Mouse (Mus musculus) heart, embryonic 16.5 days (tissue): ENCODE data around the gene Perm1. TPM values are rescaled to one million over a fixed set of nuclear protein-coding genes. Genes with fewer than 3 reads are reported as not detected.

Experiments used
- ATAC-seq: fragments of 200-750 bp; cut with Nextera tagmentation; replicated peaks from 2 replicates; pipeline ENCODE4 v1.8.0; 2017; ENCODE audit warnings: moderate number of reproducible peaks; ENCODE audit not compliant: insufficient read depth, low FRiP score; ENCODE audit errors: extremely low read depth
- H3K27ac ChIP-seq: fragments of 300-500 bp; sonication (generic); 2 replicates; pipeline ENCODE4 v1.5.1; 2014; ENCODE audit warnings: mild to moderate bottlenecking, low read length, control low read depth, moderate library complexity
- H3K27me3 ChIP-seq: fragments of 300-500 bp; sonication (generic); 2 replicates; pipeline ENCODE4 v1.6.1; 2014; ENCODE audit warnings: low read length, mixed read lengths; ENCODE audit not compliant: control insufficient read depth, insufficient read depth
- H3K36me3 ChIP-seq: fragments of 300-500 bp; sonication (generic); 2 replicates; pipeline ENCODE4 v1.6.1; 2014; ENCODE audit not compliant: control insufficient read depth, insufficient read depth
- H3K4me1 ChIP-seq: fragments of 300-500 bp; sonication (generic); 2 replicates; pipeline ENCODE4 v1.6.1; 2014; ENCODE audit warnings: low read length, mixed read lengths; ENCODE audit not compliant: control insufficient read depth, insufficient read depth
- H3K4me2 ChIP-seq: fragments of 300-500 bp; sonication (generic); 2 replicates; pipeline ENCODE4 v1.6.1; 2014; ENCODE audit warnings: low read depth, mild to moderate bottlenecking, control low read depth, low read length
- H3K4me3 ChIP-seq: fragments of 300-500 bp; sonication (generic); 2 replicates; pipeline ENCODE4 v1.5.1; 2014; ENCODE audit warnings: mild to moderate bottlenecking, control low read depth, low read length
- H3K9ac ChIP-seq: fragments of 300-500 bp; sonication (generic); 2 replicates; pipeline ENCODE4 v1.6.1; 2014; ENCODE audit warnings: low read length, control low read depth
- H3K9me3 ChIP-seq: fragments of 300-500 bp; sonication (generic); replicated peaks from 2 replicates; pipeline ENCODE4 v1.6.1; 2016; ENCODE audit warnings: low read length; ENCODE audit not compliant: control insufficient read depth
- WGBS: fragments of 180-500 bp; shearing (Covaris S2); extraction: QIAGEN DNeasy Blood & Tissue Kit; methylation state at CpG from one replicate; pipeline ENCODE4 v1.1.7; 2014; 5-methylcytosine and 5-hydroxymethylcytosine counted together
- polyA plus RNA-seq: library from polyadenylated mRNA; unstranded; fragments of >200 nt; fragmentation: Nextera tagmentation; extraction: Ambion mirVana; gene quantifications from 2 replicates; pipeline ENCODE4 v1.2.1, GENCODE M21; 2015

Gene Perm1
- polyA plus RNA-seq, 1 experiment from 2014 or later = 16.8 TPM

DNA sequence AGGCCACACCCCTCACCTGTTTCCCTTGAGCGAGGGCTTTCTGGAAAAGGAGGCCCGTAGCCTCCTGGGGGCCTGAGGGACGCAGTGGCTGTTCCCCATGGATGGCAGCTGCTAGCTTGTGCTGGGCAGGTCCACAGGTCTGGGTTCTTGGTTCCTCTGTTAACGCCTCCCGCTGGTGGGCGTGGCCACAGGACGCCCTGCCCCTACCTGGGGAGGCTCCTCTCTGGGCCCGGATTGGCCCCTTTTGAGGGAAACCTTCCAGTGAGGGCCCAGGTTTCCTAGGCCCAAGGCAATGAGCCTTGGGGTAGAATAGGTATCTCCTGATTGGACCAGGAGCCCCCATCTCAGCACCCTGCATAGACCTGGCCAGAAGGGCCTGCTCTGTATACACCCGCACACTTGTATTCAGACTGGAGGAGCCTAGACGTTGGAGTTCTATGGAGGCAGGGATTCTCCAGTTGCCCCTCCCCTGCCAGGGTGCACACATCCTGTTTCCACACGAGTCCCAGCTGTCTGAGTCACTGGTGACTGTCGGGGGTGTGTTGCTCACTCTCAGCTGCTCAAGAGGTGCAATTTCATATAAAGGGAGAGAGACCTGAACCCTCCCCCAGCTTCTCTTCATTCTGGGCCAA, 12.8 kb downstream of the Perm1 start:
- Histone ChIP-seq H3K9ac (peak overlapping the region; percentile 21; the same call in 1 of the 2 replicates), H3K9me3 (no peaks in the 10 kb centered on the region), H3K4me3 (peak overlapping the region; percentile 19; the same call in 1 of the 2 replicates), H3K36me3 (peaks cover 27% of the 10 kb centered on the region), H3K27ac (no peak overlapping the region), H3K4me2 (peak overlapping the region; percentile 23), H3K27me3 (no peaks in the 10 kb centered on the region), H3K4me1 (peaks cover 8% of the 10 kb centered on the region)
- WGBS = 30% methylated on average over 12 of the region's 12 CpGs
- peak; percentile 31; the same call in 1 of the 2 replicates for ATAC-seq

GRCm38 (mm10) chr4:156234021-156234501, 18.4 kb downstream of the Perm1 start:
- peak overlapping the region; percentile 59 for H3K4me3 ChIP-seq
- 7% methylated on average over 17 of the region's 17 CpGs for WGBS
- H3K27ac ChIP-seq = peak overlapping the region; percentile 73
- H3K27me3 ChIP-seq = no peaks in the 10 kb centered on the region
- H3K9ac ChIP-seq = peak overlapping the region; percentile 77
- ATAC-seq = no peak
- 0 out of 2 replicates have a peak, but pooled peaks cover 2% of the 10 kb centered on the region for H3K4me1 ChIP-seq
- H3K9me3 ChIP-seq = no peaks in the 10 kb centered on the region
- peak overlapping the region; percentile 64 for H3K4me2 ChIP-seq
- H3K36me3 ChIP-seq = peaks cover 35% of the 10 kb centered on the region

- H3K4me3 ChIP-seq = peak within 1 kb of the TSS; percentile 89
- no peaks in the 10 kb centered on the region for H3K27me3 ChIP-seq
- peak; percentile 30 for ATAC-seq
- H3K27ac ChIP-seq = peak within 1 kb of the TSS; percentile 89
- peak within 1 kb of the TSS; percentile 86 for H3K9ac ChIP-seq
- peaks cover 37% of the 10 kb centered on the region for H3K36me3 ChIP-seq
- H3K9me3 ChIP-seq = no peaks in the 10 kb centered on the region
- H3K4me1 ChIP-seq = 0 out of 2 replicates have a peak, but pooled peaks cover 2% of the 10 kb centered on the region
- H3K4me2 ChIP-seq = peak within 1 kb of the TSS; percentile 64
- under 1% methylated on average over 48 of the region's 48 CpGs for WGBS
Observed at GRCm38 (mm10) chr4:156234701-156235213, 19.1 kb downstream of the Perm1 start, which contains the start of gene Plekhn1. Plekhn1 (minus strand) TSS chr4:156234857.

DNA sequence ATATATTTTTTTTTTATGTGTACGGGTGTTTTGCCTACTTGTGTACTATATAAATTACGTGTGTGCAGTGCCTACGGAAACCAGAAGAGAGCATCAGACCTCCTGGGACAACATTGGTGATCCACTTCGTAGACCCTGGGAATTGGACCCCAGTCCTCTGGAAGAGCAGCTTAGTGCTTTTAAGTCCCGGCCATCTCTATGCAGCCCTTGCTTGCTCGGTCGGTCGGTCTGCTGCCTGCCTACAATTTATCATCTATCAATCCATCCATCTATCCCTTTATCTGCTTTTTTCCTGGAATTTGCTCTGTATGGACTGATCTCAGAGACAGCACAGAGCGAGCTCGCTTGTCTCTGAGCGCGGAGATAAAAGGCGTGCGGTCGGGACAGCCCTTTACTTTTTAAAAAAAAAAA, 19.7 kb downstream of the Perm1 start:
- peak; percentile 14 for ATAC-seq
- Histone ChIP-seq H3K36me3 (peaks cover 38% of the 10 kb centered on the region), H3K27me3 (no peaks in the 10 kb centered on the region), H3K9me3 (no peaks in the 10 kb centered on the region), H3K27ac (peak overlapping the region; percentile 89), H3K4me2 (peak overlapping the region; percentile 64), H3K4me3 (peak overlapping the region; percentile 89), H3K4me1 (0 out of 2 replicates have a peak, but pooled peaks cover 2% of the 10 kb centered on the region), H3K9ac (peak overlapping the region; percentile 86)
- under 1% methylated on average over 15 of the region's 15 CpGs for WGBS

DNA sequence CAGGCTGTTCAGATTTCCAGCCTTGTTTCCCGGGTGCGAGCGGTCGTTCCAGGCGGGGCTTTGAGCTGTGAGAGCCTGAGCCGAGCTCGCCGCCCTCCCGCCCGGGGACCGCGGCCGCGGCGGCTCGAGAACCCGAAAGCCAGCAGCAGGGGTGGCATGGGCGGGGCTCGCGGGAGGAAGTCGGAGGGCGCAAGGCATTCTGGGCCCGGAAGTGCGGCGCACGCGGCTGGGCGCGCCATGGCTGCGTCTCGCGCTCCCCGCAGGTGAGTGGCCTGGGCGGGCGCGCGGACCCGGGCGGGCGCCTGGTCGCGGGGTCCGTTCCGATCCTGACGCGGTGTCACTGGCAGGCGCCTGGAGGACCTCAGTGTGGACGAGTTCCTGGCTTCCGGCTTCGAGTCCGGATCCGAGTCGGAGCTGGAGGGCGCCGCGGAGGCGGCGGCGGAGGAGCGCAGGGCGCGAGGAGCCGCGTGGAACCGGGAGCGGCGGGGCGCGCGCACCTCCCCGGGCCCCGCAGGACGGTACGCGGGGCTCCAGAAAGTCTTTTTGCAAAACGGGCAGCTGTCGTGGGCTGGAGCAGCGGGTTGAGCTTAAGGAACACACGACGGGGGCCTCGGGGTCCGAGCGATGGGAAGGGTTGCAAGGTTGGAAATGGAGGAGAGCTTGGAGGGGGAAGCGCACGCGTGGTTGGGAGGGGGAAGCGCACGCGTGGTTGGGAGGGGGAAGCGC, 20.3 kb downstream of the Perm1 start, which contains the start of gene Noc2l:
Gene Noc2l (plus strand): TSS at position 203 of the 726 bp plus-strand sequence.
- WGBS = under 1% methylated on average over 90 of the region's 90 CpGs
- Histone ChIP-seq H3K36me3 (peaks cover 38% of the 10 kb centered on the region), H3K4me2 (peak within 1 kb of the TSS; percentile 64), H3K9ac (peak within 1 kb of the TSS; percentile 86), H3K4me3 (peak within 1 kb of the TSS; percentile 89), H3K27ac (peak within 1 kb of the TSS; percentile 89), H3K27me3 (no peaks in the 10 kb centered on the region), H3K9me3 (no peaks in the 10 kb centered on the region), H3K4me1 (0 out of 2 replicates have a peak, but pooled peaks cover 2% of the 10 kb centered on the region)
- ATAC-seq = peak; percentile 90

- Histone ChIP-seq H3K27ac (no peak overlapping the region), H3K9me3 (no peaks in the 10 kb centered on the region)
- WGBS = 33% methylated on average over 55 of the region's 60 CpGs
Observed at GRCm38 (mm10) chr4:156236651-156237447, 21.2 kb downstream of the Perm1 start.

DNA sequence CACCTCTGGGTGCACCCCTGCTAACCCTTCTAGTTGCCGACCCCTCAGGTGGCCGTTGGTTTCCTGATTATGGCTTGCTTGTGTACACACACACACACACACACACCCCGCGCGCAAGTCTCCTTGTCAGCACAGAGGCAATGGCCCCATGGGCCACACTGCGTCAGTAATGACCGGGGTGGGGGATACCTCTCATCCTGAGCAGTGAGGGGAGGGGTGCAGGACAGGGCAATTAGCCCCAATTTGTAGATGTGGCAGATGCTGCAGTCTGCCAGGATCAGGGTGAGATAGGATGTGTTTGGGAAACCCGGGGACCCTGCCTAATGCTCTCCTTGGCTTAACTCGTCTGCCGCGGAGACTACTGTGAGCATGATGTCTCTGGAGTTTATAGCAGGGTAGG, 33.9 kb downstream of the Perm1 start:
- Histone ChIP-seq H3K27ac (no peak overlapping the region), H3K9me3 (no peaks in the 10 kb centered on the region), H3K4me3 (no peak overlapping the region), H3K4me1 (peaks cover 6% of the 10 kb centered on the region; the same call in 1 of the 2 replicates), H3K9ac (no peak overlapping the region), H3K4me2 (no peak overlapping the region), H3K36me3 (peaks cover 35% of the 10 kb centered on the region), H3K27me3 (peaks cover 19% of the 10 kb centered on the region)
- WGBS = 55% methylated on average over 11 of the region's 11 CpGs
- ATAC-seq = no peak

More at GRCm38 (mm10) chr4:156236651-156237447, 21.2 kb downstream of the Perm1 start:
- ATAC-seq = no peak
- H3K36me3 ChIP-seq = peaks cover 39% of the 10 kb centered on the region
- peak overlapping the region; percentile 89 for H3K4me3 ChIP-seq
- H3K4me1 ChIP-seq = 0 out of 2 replicates have a peak, but pooled peaks cover 2% of the 10 kb centered on the region
- peak overlapping the region; percentile 64 for H3K4me2 ChIP-seq
- H3K9ac ChIP-seq = peak overlapping the region; percentile 86
- no peaks in the 10 kb centered on the region for H3K27me3 ChIP-seq

GRCm38 (mm10) chr4:156251081-156251480, 35.4 kb downstream of the Perm1 start:
- Histone ChIP-seq H3K4me1 (peaks cover 10% of the 10 kb centered on the region; the same call in 1 of the 2 replicates), H3K9me3 (no peaks in the 10 kb centered on the region), H3K4me2 (no peak overlapping the region), H3K27me3 (peaks cover 30% of the 10 kb centered on the region), H3K27ac (no peak overlapping the region), H3K9ac (no peak overlapping the region), H3K36me3 (peaks cover 23% of the 10 kb centered on the region), H3K4me3 (no peak overlapping the region)
- WGBS = 69% methylated on average over 8 of the region's 8 CpGs
- ATAC-seq = no peak
